Mouse (Mus musculus): ENCODE data around the gene Cd83. TPM values are rescaled to one million over a fixed set of nuclear protein-coding genes. Genes with fewer than 3 reads are reported as not detected.

Cd83 gene
- total RNA-seq (2014; rRNA removed) (36.0 and 38.8 TPM in 2 replicates), polyA plus RNA-seq (2015; fragmentation: Nextera tagmentation; extraction: Ambion mirVana) (36.6 and 43.6 TPM in 2 replicates)

DNA sequence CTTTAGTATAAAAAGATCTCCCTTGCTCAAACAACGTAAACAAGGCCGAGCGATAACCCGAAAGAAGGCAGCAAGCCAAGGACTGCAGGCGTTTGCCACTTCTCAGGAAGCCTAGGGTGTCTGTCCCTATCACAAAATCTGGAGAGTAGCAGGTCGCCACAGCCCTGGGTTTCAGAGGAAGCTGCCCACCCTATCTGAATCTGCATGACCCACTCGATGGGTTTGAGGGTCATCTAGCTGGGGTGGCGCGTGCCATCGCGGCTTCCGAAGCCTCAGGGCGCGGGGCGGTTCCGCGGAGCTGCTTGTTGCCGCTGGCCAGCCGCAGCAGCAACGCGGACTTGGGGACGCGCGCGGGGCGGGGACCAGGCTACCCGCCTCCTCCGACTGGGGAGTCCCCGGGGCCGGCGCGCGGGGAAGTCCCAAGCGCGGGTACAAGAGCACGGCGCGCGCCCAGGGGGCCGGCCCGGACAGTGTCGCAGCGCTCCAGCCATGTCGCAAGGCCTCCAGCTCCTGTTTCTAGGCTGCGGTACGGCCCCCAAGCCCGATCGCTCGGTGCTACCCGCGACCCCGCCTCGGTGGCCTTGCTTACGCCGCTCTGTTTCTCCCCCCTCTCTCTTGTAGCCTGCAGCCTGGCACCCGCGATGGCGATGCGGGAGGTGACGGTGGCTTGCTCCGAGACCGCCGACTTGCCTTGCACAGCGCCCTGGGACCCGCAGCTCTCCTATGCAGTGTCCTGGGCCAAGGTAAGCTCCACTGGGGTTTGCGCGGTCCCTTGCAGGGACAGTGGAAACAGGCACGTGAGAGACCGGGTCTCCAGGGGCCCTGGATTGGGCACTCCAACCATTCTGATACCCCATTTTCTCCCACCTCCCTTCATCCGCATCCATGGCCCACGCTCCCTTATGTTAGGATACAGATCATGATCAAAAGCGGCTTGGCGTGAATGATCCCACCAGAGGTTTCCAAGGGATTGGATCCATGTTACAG lies at the start of gene Cd83:
Gene Cd83 (plus strand): TSS at position 51 of the 987 bp plus-strand sequence.
- WGBS: 3% methylated on average over 69 of the region's 73 CpGs
- Histone ChIP-seq H3K27ac (ENCODE audit: low read depth, low read length) (peak within 1 kb of the TSS; percentile 65), H3K9me3 (ENCODE audit: low read length) (no peaks in the 10 kb centered on the region), H3K4me2 (ENCODE audit: low read depth, low read length, poor library complexity, severe bottlenecking) (peak within 1 kb of the TSS; percentile 91), H3K4me3 (ENCODE audit: low read depth, low read length) (peak within 1 kb of the TSS; percentile 63), H3K9ac (replicated peaks; ENCODE audit: low read length, poor library complexity, severe bottlenecking) (peak within 1 kb of the TSS; percentile 75), H3K36me3 (ENCODE audit: insufficient read depth, low read length) (no peaks in the 10 kb centered on the region), H3K4me1 (ENCODE audit: insufficient read depth, low read length) (peaks cover 3% of the 10 kb centered on the region; the same call in 1 of the 2 replicates), H3K27me3 (ENCODE audit: insufficient read depth, low read length) (no peaks in the 10 kb centered on the region)
- ATAC-seq (ENCODE audit: low FRiP score): peak; percentile 67
- DNase-seq (ENCODE audit: low spot score): peak; percentile 63
- no peak for TF ChIP-seq CTCF (IDR thresholded peaks at IDR 0.05)

- Histone ChIP-seq H3K9me3 (ENCODE audit: low read length) (no peaks in the 10 kb centered on the region), H3K4me2 (ENCODE audit: low read depth, low read length, poor library complexity, severe bottlenecking) (no peak overlapping the region), H3K36me3 (ENCODE audit: insufficient read depth, low read length) (no peaks in the 10 kb centered on the region), H3K4me1 (ENCODE audit: insufficient read depth, low read length) (no peaks in the 10 kb centered on the region), H3K27me3 (ENCODE audit: insufficient read depth, low read length) (no peaks in the 10 kb centered on the region), H3K9ac (replicated peaks; ENCODE audit: low read length, poor library complexity, severe bottlenecking) (no peak overlapping the region), H3K4me3 (ENCODE audit: low read depth, low read length) (no peak overlapping the region), H3K27ac (ENCODE audit: low read depth, low read length) (no peak overlapping the region)
- peak; percentile 95 for DNase-seq (ENCODE audit: low spot score)
- 26% methylated on average over 15 of the region's 15 CpGs for WGBS
- ATAC-seq (ENCODE audit: low FRiP score): peak; percentile 76
- TF ChIP-seq CTCF (IDR thresholded peaks at IDR 0.05): peak; percentile 98
Measured at GRCm38 (mm10) chr13:43739598-43740275, 44.8 kb upstream of the Cd83 start.

DNA sequence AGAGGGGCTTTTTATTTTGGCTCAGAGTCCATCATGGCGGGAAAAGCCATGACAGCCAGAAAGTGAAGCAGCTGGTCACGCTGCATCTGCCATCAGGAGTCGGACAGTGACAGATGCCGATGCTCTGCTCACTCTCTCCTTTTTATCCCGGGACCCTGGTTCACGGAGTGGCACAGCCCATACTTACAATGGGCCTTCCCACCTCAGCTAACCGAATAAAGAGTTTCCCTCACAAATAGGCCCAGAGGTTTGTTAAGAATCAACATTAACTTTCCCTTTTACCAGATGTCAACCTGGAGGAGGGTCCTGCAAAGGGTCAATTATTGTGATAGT lies 44.3 kb upstream of the Cd83 start:
- WGBS: 64% methylated on average over 7 of the region's 7 CpGs
- Histone ChIP-seq H3K9me3 (ENCODE audit: low read length) (no peaks in the 10 kb centered on the region), H3K27me3 (ENCODE audit: insufficient read depth, low read length) (no peaks in the 10 kb centered on the region), H3K9ac (replicated peaks; ENCODE audit: low read length, poor library complexity, severe bottlenecking) (no peak overlapping the region), H3K4me3 (ENCODE audit: low read depth, low read length) (no peak overlapping the region), H3K4me2 (ENCODE audit: low read depth, low read length, poor library complexity, severe bottlenecking) (no peak overlapping the region), H3K27ac (ENCODE audit: low read depth, low read length) (no peak overlapping the region), H3K36me3 (ENCODE audit: insufficient read depth, low read length) (no peaks in the 10 kb centered on the region), H3K4me1 (ENCODE audit: insufficient read depth, low read length) (no peaks in the 10 kb centered on the region)
- no peak for TF ChIP-seq CTCF (IDR thresholded peaks at IDR 0.05)
- DNase-seq (ENCODE audit: low spot score): no peak
- no peak for ATAC-seq (ENCODE audit: low FRiP score)

DNA sequence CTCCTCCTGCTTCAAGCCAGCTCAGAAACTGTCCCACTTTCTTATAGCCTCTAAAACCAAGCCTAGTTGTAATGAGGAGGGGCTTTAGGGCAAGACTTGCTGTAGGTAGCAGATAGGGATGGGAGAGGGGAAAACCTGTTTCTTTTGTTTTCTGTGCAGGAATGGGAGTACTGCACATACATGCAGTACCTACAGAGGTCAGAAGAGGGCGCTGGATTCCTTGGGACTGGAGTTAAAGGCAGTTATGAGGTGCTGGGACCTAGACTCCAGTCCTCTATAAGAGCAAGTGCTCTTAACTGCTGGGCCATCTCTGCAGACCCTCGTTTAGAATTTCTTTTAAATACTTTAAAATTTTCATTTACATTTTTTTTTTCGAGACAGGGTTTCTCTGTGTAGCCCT lies 41.9 kb upstream of the Cd83 start:
- DNase-seq (ENCODE audit: low spot score) (no peak), ATAC-seq (ENCODE audit: low FRiP score) (no peak)
- Histone ChIP-seq H3K4me2 (ENCODE audit: low read depth, low read length, poor library complexity, severe bottlenecking) (no peak overlapping the region), H3K9me3 (ENCODE audit: low read length) (no peaks in the 10 kb centered on the region), H3K9ac (replicated peaks; ENCODE audit: low read length, poor library complexity, severe bottlenecking) (no peak overlapping the region), H3K4me3 (ENCODE audit: low read depth, low read length) (no peak overlapping the region), H3K27me3 (ENCODE audit: insufficient read depth, low read length) (no peaks in the 10 kb centered on the region), H3K27ac (ENCODE audit: low read depth, low read length) (no peak overlapping the region), H3K4me1 (ENCODE audit: insufficient read depth, low read length) (no peaks in the 10 kb centered on the region), H3K36me3 (ENCODE audit: insufficient read depth, low read length) (no peaks in the 10 kb centered on the region)
- TF ChIP-seq CTCF (IDR thresholded peaks at IDR 0.05): peak; percentile 36; the same call in 1 of the 2 replicates
- WGBS: 74% methylated on average over 3 of the region's 3 CpGs

GRCm38 (mm10) chr13:43744259-43744658 lies 40.3 kb upstream of the Cd83 start:
- TF ChIP-seq CTCF (IDR thresholded peaks at IDR 0.05): no peak
- Histone ChIP-seq H3K4me2 (ENCODE audit: low read depth, low read length, poor library complexity, severe bottlenecking) (no peak overlapping the region), H3K9me3 (ENCODE audit: low read length) (no peaks in the 10 kb centered on the region), H3K27ac (ENCODE audit: low read depth, low read length) (no peak overlapping the region), H3K27me3 (ENCODE audit: insufficient read depth, low read length) (no peaks in the 10 kb centered on the region), H3K4me3 (ENCODE audit: low read depth, low read length) (no peak overlapping the region), H3K4me1 (ENCODE audit: insufficient read depth, low read length) (no peaks in the 10 kb centered on the region), H3K36me3 (ENCODE audit: insufficient read depth, low read length) (no peaks in the 10 kb centered on the region), H3K9ac (replicated peaks; ENCODE audit: low read length, poor library complexity, severe bottlenecking) (no peak overlapping the region)
- DNase-seq (ENCODE audit: low spot score) (no peak), ATAC-seq (ENCODE audit: low FRiP score) (no peak)
- WGBS: 90% methylated on average over 7 of the region's 7 CpGs

- no peak overlapping the region for H3K9ac ChIP-seq (replicated peaks; ENCODE audit: low read length, poor library complexity, severe bottlenecking)
- no peaks in the 10 kb centered on the region for H3K36me3 ChIP-seq (ENCODE audit: insufficient read depth, low read length)
- no peak overlapping the region for H3K4me2 ChIP-seq (ENCODE audit: low read depth, low read length, poor library complexity, severe bottlenecking)
- H3K4me1 ChIP-seq (ENCODE audit: insufficient read depth, low read length): no peaks in the 10 kb centered on the region
- ATAC-seq (ENCODE audit: low FRiP score) (no peak), DNase-seq (ENCODE audit: low spot score) (no peak)
- H3K27me3 ChIP-seq (ENCODE audit: insufficient read depth, low read length): no peaks in the 10 kb centered on the region
- H3K9me3 ChIP-seq (ENCODE audit: low read length): no peaks in the 10 kb centered on the region
- H3K27ac ChIP-seq (ENCODE audit: low read depth, low read length): no peak overlapping the region
- peak; percentile 38 for TF ChIP-seq CTCF (IDR thresholded peaks at IDR 0.05)
- 76% methylated on average over 3 of the region's 3 CpGs for WGBS
- H3K4me3 ChIP-seq (ENCODE audit: low read depth, low read length): no peak overlapping the region
Measured at GRCm38 (mm10) chr13:43750301-43750700, 34.3 kb upstream of the Cd83 start.
